Mouse (Mus musculus) duodenum, adult 2 months (tissue): ENCODE measurements around the gene Gm11238. TPM values are rescaled to one million over a fixed set of nuclear protein-coding genes. Genes with fewer than 3 reads are reported as not detected.

Source experiments
- polyA plus RNA-seq: library from polyadenylated mRNA; depleted of rRNA; stranded (reverse); fragments of >200 nt; gene quantifications from 2 replicates; pipeline ENCODE4 v1.2.3, GENCODE M21; 2012; ENCODE audit warnings: low replicate concordance; rRNA removed

Gm11238 gene
- polyA plus RNA-seq = not detected in 2 replicates

GRCm38 (mm10) chr4:73607581-73607980 lies at the start of gene Gm11238:
TSS of gene Gm11238 (plus strand) at chr4:73607881.

GRCm38 (mm10) chr4:73622684-73623083 lies 15.0 kb downstream of the Gm11238 start, which contains the start of gene Gm11237:
TSS of gene Gm11237 (plus strand) at chr4:73622984.

GRCm38 (mm10) chr4:73637821-73638220 lies 30.1 kb downstream of the Gm11238 start, which contains the start of gene Gm11236:
TSS of gene Gm11236 (plus strand) at chr4:73638121.

GRCm38 (mm10) chr4:73668054-73668453 lies 60.4 kb downstream of the Gm11238 start, which contains the start of gene Gm11239:
TSS of gene Gm11239 (plus strand) at chr4:73668354.

GRCm38 (mm10) chr4:73683216-73683615 lies 75.5 kb downstream of the Gm11238 start, which contains the start of gene Gm428:
TSS of gene Gm428 (plus strand) at chr4:73683516.

Other genes with a start within 250 kb of the Gm11238 start
- not detected in 2 replicates for gene Gm11487, start 202.8 kb upstream of the Gm11238 start, polyA plus RNA-seq
- gene Gm11237, start 15.1 kb downstream of the Gm11238 start, polyA plus RNA-seq = not detected in 2 replicates
- gene Gm11236, start 30.2 kb downstream of the Gm11238 start, polyA plus RNA-seq = not detected in 2 replicates
- not detected in 2 replicates for gene Gm11239, start 60.5 kb downstream of the Gm11238 start, polyA plus RNA-seq
- gene Gm428, start 75.6 kb downstream of the Gm11238 start, polyA plus RNA-seq = not detected in 2 replicates
- 1.7 and 3.4 TPM in 2 replicates for gene Rasef, start 183.1 kb downstream of the Gm11238 start, polyA plus RNA-seq